Mouse (Mus musculus) adipocyte (in vitro differentiated cells): ENCODE data around the gene Dtnb.
A peak's percentile ranks its signal among the peaks of the same experiment; 100 is the strongest.
"Not testable (repeated sequence)": the region's sequence is repeated elsewhere in the genome, so short reads cannot be mapped to it uniquely, and the experiment has no call there.

ENCODE experiments used
- DNase-seq: peaks from one replicate; pipeline ENCODE4 v3.0.0-alpha.2; 2016; ENCODE audit warnings: low spot score

Gene Dtnb

GRCm38 (mm10) chr12:3660985-3661635, 88.9 kb downstream of the Dtnb start:
- peak; percentile 78 for DNase-seq

DNA sequence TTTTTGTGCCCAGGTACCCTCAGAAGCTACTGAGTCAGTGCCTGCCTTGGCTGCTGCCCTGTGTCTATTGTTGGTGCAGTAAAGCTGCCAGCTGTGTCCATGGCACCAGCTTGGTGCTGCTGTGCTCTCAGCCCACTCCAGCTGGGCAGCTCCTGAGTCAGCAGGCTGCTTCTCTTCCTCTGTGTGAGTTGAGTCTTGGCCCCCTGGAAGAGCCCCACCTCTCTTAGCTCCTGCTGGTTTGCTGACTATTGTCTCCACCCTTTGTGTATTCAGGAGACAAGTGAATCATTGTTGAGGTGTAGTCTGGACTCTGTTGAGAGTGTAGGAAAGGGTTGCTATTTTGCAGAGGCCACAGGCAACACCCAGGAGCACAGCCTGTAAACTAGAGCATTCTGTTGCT, 90.5 kb downstream of the Dtnb start:
- no peak for DNase-seq

- no peak for DNase-seq
Measured at GRCm38 (mm10) chr12:3663386-3663785, 91.2 kb downstream of the Dtnb start.

DNA sequence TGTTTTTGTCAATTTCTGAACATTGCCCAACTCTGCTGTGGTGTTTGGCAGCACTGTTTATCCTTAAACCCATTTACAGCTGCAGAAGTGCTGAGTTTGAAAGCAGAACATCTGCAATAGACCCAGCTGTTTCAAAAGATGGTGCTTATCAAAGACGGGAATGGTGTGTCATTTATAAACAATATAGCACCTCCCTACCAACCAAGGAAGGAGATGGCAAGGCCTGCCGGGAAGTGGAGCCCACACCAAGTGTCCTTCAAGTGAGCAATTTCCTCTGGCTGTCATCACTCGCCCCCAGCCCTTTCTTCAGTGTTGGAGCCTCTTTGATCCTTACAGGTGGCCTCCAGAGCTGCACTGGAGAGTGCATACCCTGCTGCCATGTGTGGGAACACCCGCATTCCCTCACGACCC, 97.8 kb downstream of the Dtnb start:
- peak; percentile 54 for DNase-seq

DNA sequence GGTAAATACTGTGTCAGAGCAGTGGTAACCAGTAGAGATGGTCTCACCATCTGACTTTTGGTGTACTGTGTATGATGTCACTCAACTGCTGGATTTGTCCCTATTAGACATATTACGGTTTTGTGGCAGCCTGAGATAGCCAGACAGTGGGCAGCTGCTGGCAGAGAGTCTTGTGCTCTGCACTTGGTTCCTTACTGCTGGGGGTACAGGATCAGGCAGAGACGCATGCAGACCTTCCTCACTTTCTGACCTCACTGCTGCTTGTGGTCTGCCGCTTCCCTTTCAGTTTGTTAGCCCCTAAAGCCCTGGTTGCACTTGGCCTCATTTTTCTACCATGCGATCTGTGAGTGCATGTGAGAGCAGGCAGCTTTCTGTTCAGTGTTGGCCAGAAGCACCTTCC, 98.9 kb downstream of the Dtnb start:
- DNase-seq = no peak

- DNase-seq = peak; percentile 58
Measured at GRCm38 (mm10) chr12:3672786-3673185, 100.6 kb downstream of the Dtnb start.

- no peak for DNase-seq
Measured at GRCm38 (mm10) chr12:3673886-3674285, 101.7 kb downstream of the Dtnb start.

DNA sequence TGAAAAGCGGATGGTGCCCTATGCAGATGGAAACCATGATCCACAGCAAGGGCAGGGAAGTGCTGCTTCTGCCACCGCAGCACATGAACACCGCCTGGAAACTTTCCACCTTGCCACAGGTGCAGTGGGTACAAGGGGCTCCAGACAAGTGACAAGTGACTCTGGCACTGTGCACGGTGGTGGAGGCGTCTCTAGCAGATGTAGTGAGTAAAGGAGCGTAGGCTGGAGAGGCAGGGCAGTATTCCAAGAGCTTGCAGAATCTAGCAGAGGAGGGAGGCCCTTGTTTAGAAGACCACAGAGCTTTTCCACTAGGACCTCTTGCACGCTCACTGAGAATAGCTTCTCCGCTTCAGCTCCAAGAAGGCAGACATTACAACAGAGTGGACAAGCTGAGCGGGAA, 102.7 kb downstream of the Dtnb start:
- no peak for DNase-seq

- no peak for DNase-seq
Measured at GRCm38 (mm10) chr12:3680721-3681120, 108.5 kb downstream of the Dtnb start.

DNA sequence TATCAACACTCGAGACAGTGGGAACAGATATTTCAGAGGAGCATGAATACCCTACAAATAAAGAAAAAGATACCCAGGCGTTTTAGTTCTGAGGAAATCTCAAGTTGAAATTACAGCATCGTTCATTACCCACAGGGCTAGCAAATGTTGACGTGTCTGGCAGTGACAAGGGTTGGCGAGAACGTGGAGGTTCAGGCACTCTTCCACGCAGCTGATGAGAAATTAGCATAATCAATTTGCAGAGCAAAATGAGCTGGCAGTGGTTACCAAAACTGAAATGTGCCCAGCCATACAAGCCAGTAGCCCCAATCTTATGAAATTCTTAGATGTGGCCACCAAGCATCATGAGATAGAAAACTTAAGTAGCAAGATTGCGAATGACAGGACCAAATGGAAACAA, 110.9 kb downstream of the Dtnb start:
- DNase-seq = no peak

DNA sequence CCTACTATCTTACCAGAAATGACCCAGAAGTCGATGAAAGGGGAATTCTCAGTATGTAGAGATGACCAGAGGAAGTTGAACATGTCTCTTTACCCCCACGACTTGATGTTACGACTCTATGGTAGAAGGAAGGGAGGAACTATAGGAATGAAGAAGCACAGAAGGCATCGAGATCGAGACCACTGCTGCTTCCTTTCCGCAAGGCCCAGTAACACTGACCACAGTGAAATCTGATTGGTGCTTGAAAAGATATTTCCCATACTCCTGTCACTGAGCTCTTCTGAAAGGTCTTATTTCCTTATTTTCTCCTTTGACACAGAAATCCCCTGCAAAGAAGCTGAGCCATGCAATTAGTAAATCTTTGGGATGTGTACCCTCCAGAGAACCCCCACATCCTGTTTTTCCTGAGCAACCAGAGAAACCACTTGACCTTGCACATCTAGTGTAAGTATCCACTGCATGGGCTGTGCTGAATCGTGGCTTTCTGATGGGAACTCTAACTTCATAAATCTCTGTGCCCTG, 114.3 kb downstream of the Dtnb start:
- no peak for DNase-seq

DNA sequence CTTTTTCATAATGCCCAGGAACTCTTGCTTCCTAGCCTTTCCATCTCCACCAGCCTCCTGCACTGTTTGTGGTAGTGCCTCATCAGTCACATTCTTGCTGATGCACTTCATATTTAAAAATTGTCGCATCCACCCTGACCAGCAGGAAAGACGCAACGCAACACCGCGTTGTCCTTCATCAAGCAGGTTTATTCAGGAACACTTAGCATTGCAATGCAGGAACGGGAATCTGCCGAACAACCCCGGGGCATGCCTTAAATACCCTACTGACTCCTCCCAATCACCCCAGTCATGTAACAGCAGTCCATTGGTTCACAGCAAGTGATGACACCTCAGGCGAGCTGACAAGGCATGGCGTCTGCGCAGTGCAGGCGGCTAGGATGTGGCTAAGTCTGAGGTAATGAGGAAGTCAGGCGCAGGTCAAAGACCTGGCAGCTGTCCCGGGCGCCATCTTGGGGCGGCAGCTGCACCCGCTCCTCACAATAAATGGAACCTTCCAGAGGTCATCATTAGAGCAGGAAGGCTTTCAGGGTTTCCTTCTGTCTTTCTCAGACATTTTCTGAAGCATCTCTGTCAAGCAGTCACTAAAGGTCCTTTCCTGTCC, 118.8 kb downstream of the Dtnb start:
- DNase-seq = not testable (repeated sequence)

GRCm38 (mm10) chr12:3692795-3693392, 120.7 kb downstream of the Dtnb start:
- DNase-seq = no peak

DNA sequence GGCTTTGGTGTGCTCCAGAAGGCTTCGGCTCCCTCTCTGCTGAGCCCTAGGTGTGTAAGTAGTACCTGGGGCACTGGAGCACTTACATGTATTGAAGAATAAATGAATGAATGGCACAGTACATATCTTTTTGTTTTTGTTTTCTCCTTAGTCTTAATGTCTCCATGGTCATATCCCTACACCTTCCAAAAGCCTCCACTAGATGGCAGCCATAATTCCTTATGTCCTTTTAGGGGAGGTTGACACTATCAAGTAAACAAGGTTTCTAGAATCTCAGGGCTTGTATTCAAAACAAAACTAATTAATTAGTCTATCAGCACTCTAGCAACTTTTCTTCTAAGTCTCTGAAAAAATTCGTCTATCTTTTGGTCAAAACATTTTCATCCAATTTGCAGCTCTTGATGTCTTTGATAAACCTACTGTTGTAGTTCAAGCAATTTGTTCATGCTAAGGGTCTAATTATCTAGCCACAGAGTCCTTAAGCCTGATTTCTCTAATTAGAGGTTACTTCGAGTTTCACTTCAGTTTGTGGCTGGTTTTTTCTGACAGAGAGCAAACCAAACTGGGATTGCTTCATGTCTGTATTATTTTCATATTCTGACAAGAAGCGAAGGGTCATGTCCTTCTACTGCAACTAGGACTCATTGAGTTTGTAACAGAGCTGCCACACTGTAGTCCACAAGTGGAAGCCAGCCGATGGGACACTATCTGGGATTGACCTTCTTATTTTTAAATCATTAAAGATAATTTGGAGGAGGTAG, 123.7 kb downstream of the Dtnb start:
- peak; percentile 84 for DNase-seq

DNA sequence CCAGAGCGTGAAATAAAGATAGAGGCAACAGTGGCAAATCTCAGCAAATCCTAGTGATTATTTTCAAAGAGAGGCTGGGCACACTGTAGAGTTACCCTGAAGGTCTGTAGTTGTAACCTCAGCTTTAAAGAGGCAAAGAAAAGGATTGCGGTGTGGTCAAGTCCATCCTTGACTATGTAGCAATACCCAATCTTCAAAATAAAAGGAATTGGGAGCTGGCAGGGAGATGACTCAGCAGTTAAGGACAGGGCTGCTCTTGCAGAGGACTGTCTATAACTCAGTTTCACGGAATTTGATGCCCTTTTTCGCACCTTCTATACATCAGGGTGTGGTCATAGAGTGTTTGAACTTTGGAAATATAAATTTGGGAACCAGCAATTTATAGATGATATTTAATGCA, 128.3 kb downstream of the Dtnb start:
- DNase-seq = no peak

GRCm38 (mm10) chr12:3702903-3703302, 130.7 kb downstream of the Dtnb start:
- DNase-seq = peak; percentile 37

DNA sequence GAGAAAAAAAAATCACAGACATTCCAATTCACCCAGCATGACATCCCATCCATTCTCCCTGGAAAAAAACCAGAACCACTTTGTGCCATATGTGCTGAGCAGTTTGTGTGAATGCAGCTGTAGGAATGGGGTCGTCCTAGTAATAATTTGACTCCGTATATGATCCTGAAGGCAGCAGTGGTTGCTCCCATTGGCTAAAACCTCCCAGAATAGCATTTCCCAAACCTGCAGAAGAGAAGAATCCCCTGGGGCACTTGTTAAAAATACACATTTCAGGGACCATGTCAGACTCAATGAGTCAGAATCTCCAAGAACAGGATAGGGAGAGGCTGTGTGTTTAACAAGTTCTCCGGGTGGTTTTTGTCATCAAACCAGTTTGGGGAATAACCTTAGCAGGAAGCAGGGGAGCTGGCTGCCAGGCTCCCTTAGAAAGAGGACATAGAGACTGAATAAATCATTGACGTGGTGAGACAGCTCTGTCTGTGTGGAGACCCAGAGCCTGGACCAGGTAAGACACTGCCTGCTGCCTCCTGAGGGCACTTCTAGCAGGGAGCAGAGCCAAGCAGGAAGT, 147.1 kb downstream of the Dtnb start:
- no peak for DNase-seq

GRCm38 (mm10) chr12:3720527-3720926, 148.3 kb downstream of the Dtnb start:
- no peak for DNase-seq

DNA sequence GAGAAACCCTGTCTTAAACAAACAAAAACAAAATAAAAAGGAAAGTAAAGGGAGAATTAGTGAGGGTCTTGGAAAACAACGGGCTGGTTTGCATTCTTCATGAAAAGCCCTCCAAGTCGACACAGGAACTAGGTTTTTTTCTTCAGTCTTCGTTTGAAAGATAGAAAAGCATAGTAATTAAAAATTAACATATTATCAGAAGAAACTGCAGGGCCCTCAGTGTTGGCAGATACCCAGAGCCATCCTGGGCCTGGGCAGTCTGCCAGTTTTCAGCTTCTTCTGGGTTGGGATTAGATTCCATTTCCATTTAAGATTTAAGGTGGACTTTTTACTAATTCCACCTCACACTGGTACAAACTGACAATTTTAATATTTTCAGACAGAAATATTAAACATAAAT, 151.6 kb downstream of the Dtnb start:
- peak; percentile 16 for DNase-seq

GRCm38 (mm10) chr12:3724822-3725370, 152.7 kb downstream of the Dtnb start:
- DNase-seq = no peak

GRCm38 (mm10) chr12:3729521-3730075, 157.4 kb downstream of the Dtnb start:
- DNase-seq = peak; percentile 11
